Mouse (Mus musculus): ENCODE results near the gene Chkb.

GRCm38 (mm10) chr15:89377938-89378828 is 51.5 kb downstream of the Chkb start:
- TF ChIP-seq CTCF (IDR thresholded peaks at IDR 0.05; ENCODE audit: borderline replicate concordance, insufficient read depth, low read length), result no peak
- no peak for TF ChIP-seq POLR2A (IDR thresholded peaks at IDR 0.05; ENCODE audit: low read depth, low read length)
